Mouse (Mus musculus): ENCODE measurements at regions not wholly inside any gene's neighbourhood (a gene's known extent, or its start where the extent isn't known, plus 50 kb on each side); places are given as distances from the start of the nearest gene placed in this dataset.

GRCm38 (mm10) chr12:35755159-35755558, 170.3 kb upstream of the Agr3 start:
- TF ChIP-seq CTCF (IDR thresholded peaks at IDR 0.05; ENCODE audit: borderline replicate concordance, insufficient read depth, low read depth, low read length) = no peak
- no peak for TF ChIP-seq POLR2A (IDR thresholded peaks at IDR 0.05; ENCODE audit: borderline replicate concordance, insufficient read depth, low read length)

Data from cerebellum, adult 2 months (tissue).